Mouse (Mus musculus) layer of hippocampus, postnatal 36 days (tissue): Measurements from ENCODE around the gene Slc7a15. TPM values are rescaled to one million over a fixed set of nuclear protein-coding genes. Genes with fewer than 3 reads are reported as not detected.
"Not testable (repeated sequence)": the region's sequence is repeated elsewhere in the genome, so short reads cannot be mapped to it uniquely, and the experiment has no call there.

Experiments used
- DNase-seq, 2 experiments: peaks; one replicate each; pipeline ENCODE4 v3.0.0; 2022
- total RNA-seq, 2 experiments: library from RNA; stranded (reverse); gene quantifications; 2 replicates each; pipeline ENCODE4 v1.2.3; 2021

Slc7a15 gene
- total RNA-seq = not detected

GRCm38 (mm10) chr12:8598966-8599365, at the start of gene Slc7a15:
Gene Slc7a15, minus strand, starts transcription at chr12:8599066.
- not testable (repeated sequence) for DNase-seq

GRCm38 (mm10) chr12:8648211-8648610, 49.3 kb upstream of the Slc7a15 start:
- not testable (repeated sequence) for DNase-seq

GRCm38 (mm10) chr12:8641425-8641735, 42.5 kb upstream of the Slc7a15 start:
- DNase-seq = no peak

GRCm38 (mm10) chr12:8640711-8641424, 42.0 kb upstream of the Slc7a15 start:
- DNase-seq = peak; percentile 99

GRCm38 (mm10) chr12:8640186-8640585, 41.3 kb upstream of the Slc7a15 start:
- not testable (repeated sequence) for DNase-seq

- DNase-seq = peak; percentile 66 to 69
Measured at GRCm38 (mm10) chr12:8638411-8639087, 39.7 kb upstream of the Slc7a15 start.

- DNase-seq = no peak
Measured at GRCm38 (mm10) chr12:8636945-8637344, 38.1 kb upstream of the Slc7a15 start.

GRCm38 (mm10) chr12:8635546-8635945, 36.7 kb upstream of the Slc7a15 start:
- no peak for DNase-seq

GRCm38 (mm10) chr12:8634306-8634705, 35.4 kb upstream of the Slc7a15 start:
- DNase-seq = no peak

GRCm38 (mm10) chr12:8632737-8633365, 34.0 kb upstream of the Slc7a15 start:
- DNase-seq = no peak

GRCm38 (mm10) chr12:8631691-8632090, 32.8 kb upstream of the Slc7a15 start:
- no peak for DNase-seq

- DNase-seq = no peak
Measured at GRCm38 (mm10) chr12:8629537-8629936, 30.7 kb upstream of the Slc7a15 start.

- no peak for DNase-seq
Measured at GRCm38 (mm10) chr12:8620678-8621018, 21.8 kb upstream of the Slc7a15 start.

GRCm38 (mm10) chr12:8619827-8620677, 21.2 kb upstream of the Slc7a15 start:
- no peak for DNase-seq

- DNase-seq = no peak
Measured at GRCm38 (mm10) chr12:8618271-8618670, 19.4 kb upstream of the Slc7a15 start.

GRCm38 (mm10) chr12:8609070-8609469, 10.2 kb upstream of the Slc7a15 start:
- no peak for DNase-seq

GRCm38 (mm10) chr12:8595611-8596010, 3.3 kb downstream of the Slc7a15 start:
- DNase-seq = no peak

- not testable (repeated sequence) for DNase-seq
Measured at GRCm38 (mm10) chr12:8591326-8591725, 7.5 kb downstream of the Slc7a15 start.

- DNase-seq = no peak
Measured at GRCm38 (mm10) chr12:8573405-8573804, 25.5 kb downstream of the Slc7a15 start.

- not testable (repeated sequence) for DNase-seq
Measured at GRCm38 (mm10) chr12:8571903-8572341, 26.9 kb downstream of the Slc7a15 start.

GRCm38 (mm10) chr12:8571287-8571902, 27.5 kb downstream of the Slc7a15 start:
- not testable (repeated sequence) for DNase-seq

GRCm38 (mm10) chr12:8562213-8562612, 36.7 kb downstream of the Slc7a15 start:
- DNase-seq = not testable (repeated sequence)
